Mouse (Mus musculus): Measurements from ENCODE around the gene Ang2. TPM values are rescaled to one million over a fixed set of nuclear protein-coding genes. Genes with fewer than 3 reads are reported as not detected.
"Not testable (repeated sequence)": the region's sequence is repeated elsewhere in the genome, so short reads cannot be mapped to it uniquely, and the experiment has no call there.

The Ang2 gene
- polyA plus RNA-seq, 1 experiment from 2014 or later: not detected

DNA sequence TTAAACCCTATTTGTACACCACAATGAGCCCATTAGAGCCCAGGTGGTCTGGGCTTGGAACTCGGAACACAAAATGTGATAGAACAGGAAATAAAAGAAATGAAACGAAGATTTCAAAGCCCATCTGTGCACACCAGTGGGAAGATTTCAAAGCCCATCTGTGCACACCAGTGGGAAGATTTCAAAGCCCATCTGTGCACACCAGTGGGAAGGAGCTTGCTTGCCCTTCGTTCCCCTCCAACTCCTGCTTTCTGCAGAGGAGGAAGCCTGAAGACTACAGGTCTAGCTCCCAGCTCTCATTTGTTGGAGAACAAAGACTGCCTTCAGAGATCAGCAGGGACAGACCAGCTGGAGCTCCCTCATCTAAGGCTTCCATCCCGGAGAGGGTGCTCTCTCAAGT, 26.0 kb downstream of the Ang2 start:
- 50% methylated on average over 4 of the region's 4 CpGs for WGBS (ENCODE audit: insufficient replicate concordance)
- H3K4me1 ChIP-seq (replicated peaks); H3K27ac ChIP-seq (replicated peaks); H3K9me3 ChIP-seq (replicated peaks); H3K36me3 ChIP-seq (replicated peaks); H3K27me3 ChIP-seq; ATAC-seq (ENCODE audit: insufficient read depth); H3K9ac ChIP-seq; H3K4me2 ChIP-seq; H3K4me3 ChIP-seq (replicated peaks): not testable (repeated sequence)

DNA sequence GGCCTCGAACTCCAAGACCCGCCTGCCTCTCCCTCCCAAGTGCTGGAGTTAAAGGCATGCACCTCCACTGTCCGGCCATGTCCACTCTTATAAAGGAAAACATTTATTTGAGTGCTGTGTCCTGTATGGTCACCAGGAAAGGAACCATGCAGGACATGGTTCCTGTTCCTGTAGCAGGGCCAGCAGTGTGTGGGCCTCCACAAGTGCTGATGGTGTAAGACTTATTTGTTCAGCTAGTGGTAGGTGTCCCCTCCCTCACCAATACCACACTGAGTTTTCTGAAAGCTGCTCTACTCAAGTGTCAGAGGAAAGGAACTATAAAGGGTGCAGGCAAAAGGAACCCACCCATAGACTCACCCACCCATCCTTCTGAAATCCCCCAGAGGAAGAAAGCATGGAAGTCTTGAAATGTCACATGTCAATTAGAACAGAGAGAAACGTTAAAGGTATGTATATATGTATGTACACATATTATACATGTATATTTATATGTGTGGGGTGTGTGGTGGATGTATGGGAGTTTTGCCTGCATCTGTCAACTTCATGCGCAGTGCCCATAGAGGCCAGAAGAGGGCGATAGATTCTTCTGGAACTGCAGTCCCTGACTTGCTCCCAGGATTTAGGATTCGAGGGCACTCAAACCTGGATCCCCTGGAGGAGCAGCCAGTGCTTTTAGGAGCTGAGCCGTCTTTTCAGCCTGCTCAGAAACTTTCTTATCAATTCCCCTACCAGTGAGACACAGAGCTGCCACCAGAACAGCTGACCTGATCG, 26.7 kb downstream of the Ang2 start:
- 31% methylated on average over 9 of the region's 9 CpGs for WGBS (ENCODE audit: insufficient replicate concordance)
- not testable (repeated sequence) for H3K9ac ChIP-seq; H3K9me3 ChIP-seq (replicated peaks); H3K4me1 ChIP-seq (replicated peaks); H3K36me3 ChIP-seq (replicated peaks); H3K27ac ChIP-seq (replicated peaks); H3K4me3 ChIP-seq (replicated peaks); ATAC-seq (ENCODE audit: insufficient read depth); H3K27me3 ChIP-seq; H3K4me2 ChIP-seq

DNA sequence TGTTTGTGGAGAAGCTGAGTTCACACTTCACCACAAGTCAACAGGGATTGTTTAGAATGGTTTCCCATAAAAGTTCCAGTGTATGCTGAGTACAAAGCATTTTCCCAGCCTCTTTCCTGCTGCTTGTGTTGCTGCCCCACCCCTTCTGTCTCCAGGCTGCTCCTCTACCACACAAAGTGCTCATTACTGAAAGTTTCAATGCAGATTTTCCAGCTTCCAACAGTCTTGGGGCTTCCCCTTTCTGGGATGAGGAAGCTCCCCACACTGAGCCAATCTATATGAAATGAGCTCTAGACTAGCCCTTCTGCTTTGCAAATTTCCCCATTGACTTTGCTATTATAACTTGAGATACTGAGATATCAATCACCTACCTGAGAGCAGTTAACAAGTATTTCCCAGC, 32.9 kb downstream of the Ang2 start:
- Histone ChIP-seq H3K9ac (no peak overlapping the region), H3K4me2 (no peak overlapping the region), H3K36me3 (replicated peaks) (no peaks in the 10 kb centered on the region), H3K4me1 (replicated peaks) (peaks cover 8% of the 10 kb centered on the region; the same call in 1 of the 2 replicates), H3K9me3 (replicated peaks) (no peaks in the 10 kb centered on the region), H3K4me3 (replicated peaks) (no peak overlapping the region), H3K27me3 (no peaks in the 10 kb centered on the region), H3K27ac (replicated peaks) (no peak overlapping the region)
- ATAC-seq (ENCODE audit: insufficient read depth): no peak

DNA sequence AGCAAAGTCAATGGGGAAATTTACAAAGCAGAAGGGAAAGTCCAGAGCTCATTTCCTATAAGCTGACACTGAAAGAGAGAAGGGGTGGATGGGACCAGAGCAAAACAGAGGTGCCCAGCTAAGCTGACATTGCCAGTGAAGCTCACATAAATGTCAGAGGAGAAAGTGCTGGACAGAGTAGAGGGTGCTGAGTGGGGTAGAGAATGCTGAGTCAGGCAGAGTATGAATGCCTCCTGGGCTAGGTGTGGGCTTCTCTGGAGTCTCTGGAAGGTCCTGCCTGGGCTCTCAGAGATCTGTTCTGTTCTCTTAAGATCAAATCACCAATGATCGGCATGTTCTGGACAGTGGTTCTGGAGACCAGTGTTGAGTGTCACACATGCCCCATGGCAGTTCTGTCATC, 33.5 kb downstream of the Ang2 start:
- Histone ChIP-seq H3K27me3 (no peaks in the 10 kb centered on the region), H3K9me3 (replicated peaks) (no peaks in the 10 kb centered on the region), H3K4me3 (replicated peaks) (no peak overlapping the region), H3K27ac (replicated peaks) (no peak overlapping the region), H3K4me2 (no peak overlapping the region), H3K36me3 (replicated peaks) (no peaks in the 10 kb centered on the region), H3K4me1 (replicated peaks) (peaks cover 8% of the 10 kb centered on the region; the same call in 1 of the 2 replicates), H3K9ac (no peak overlapping the region)
- WGBS (ENCODE audit: insufficient replicate concordance): 68% methylated on average over 1 of the region's 1 CpGs
- no peak for ATAC-seq (ENCODE audit: insufficient read depth)

DNA sequence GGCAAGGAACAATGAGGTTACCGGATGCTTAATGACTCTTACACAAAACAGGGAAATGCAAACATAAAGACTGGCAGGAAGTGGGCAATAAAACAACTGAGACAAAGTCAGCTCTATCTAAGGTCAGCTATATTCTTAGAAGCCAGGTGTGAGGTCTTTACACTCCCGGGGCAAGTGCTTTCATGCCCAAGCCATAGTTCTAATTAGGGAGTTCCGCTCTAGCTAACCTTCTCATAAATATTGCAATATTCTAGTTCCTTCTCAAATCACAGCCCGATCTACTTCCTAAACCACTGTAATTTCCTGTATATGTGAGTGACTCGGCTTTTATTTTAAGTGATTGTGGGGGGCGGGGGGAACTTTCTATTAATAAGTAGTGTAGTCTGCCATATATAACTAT, 35.6 kb downstream of the Ang2 start:
- not testable (repeated sequence) for H3K4me2 ChIP-seq; H3K27me3 ChIP-seq; ATAC-seq (ENCODE audit: insufficient read depth); H3K4me3 ChIP-seq (replicated peaks); H3K9ac ChIP-seq; H3K36me3 ChIP-seq (replicated peaks); H3K9me3 ChIP-seq (replicated peaks); H3K27ac ChIP-seq (replicated peaks)
- H3K4me1 ChIP-seq (replicated peaks): peaks cover 12% of the 10 kb centered on the region
- 66% methylated on average over 6 of the region's 6 CpGs for WGBS (ENCODE audit: insufficient replicate concordance)

DNA sequence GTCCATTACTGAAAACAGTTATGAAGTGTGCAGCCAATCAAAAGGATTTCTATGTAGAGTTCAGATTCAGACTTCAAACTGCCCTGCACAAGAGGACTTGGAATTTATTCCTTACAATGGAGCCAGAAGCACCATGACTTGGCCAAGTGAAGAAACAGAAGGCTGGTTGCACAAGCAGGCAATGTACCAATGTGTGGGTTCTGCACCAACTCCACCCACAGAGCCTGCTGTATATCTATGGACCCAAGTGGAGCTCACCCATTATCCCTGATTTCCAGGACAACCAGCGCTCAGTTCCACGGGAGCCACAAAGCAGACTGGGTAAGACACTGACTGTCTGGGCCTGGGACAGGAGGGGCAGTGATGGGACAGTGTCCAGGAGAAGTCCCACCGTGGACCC, 37.0 kb downstream of the Ang2 start, which contains the start of gene Rnase2b:
Gene Rnase2b (plus strand): TSS at position 285 of the 400 bp plus-strand sequence.
- H3K9me3 ChIP-seq (replicated peaks); H3K27ac ChIP-seq (replicated peaks); ATAC-seq (ENCODE audit: insufficient read depth); H3K36me3 ChIP-seq (replicated peaks); H3K4me3 ChIP-seq (replicated peaks); H3K9ac ChIP-seq; H3K27me3 ChIP-seq; H3K4me2 ChIP-seq: not testable (repeated sequence)
- peaks cover 17% of the 10 kb centered on the region for H3K4me1 ChIP-seq (replicated peaks)
- 81% methylated on average over 3 of the region's 3 CpGs for WGBS (ENCODE audit: insufficient replicate concordance)

DNA sequence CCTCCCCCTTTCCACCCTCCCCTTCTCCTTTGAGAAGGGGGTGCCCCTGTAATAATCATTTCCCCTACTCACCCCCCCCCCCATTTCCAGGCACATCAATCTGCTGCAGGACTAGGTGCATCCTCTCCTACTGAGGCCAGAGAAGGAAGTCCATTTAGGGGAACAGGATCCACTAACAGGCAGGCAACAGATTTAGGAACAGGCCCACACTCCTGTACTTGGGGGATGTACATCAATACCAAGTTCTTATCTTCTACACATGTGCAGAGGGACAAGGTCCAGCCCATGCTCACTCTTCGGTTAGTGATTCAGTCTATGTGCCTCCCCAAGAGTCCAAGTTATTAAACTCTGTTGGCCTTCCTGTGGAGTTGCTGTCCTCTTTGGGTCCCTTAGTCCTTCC, 41.9 kb downstream of the Ang2 start:
- H3K4me2 ChIP-seq: no peak overlapping the region
- no peak overlapping the region for H3K9ac ChIP-seq
- 58% methylated on average over 1 of the region's 1 CpGs for WGBS (ENCODE audit: insufficient replicate concordance)
- ATAC-seq (ENCODE audit: insufficient read depth): no peak
- H3K27ac ChIP-seq (replicated peaks): no peak overlapping the region
- H3K36me3 ChIP-seq (replicated peaks): no peaks in the 10 kb centered on the region
- H3K27me3 ChIP-seq: no peaks in the 10 kb centered on the region
- H3K4me1 ChIP-seq (replicated peaks): peaks cover 31% of the 10 kb centered on the region
- no peaks in the 10 kb centered on the region for H3K9me3 ChIP-seq (replicated peaks)
- H3K4me3 ChIP-seq (replicated peaks): no peak overlapping the region

DNA sequence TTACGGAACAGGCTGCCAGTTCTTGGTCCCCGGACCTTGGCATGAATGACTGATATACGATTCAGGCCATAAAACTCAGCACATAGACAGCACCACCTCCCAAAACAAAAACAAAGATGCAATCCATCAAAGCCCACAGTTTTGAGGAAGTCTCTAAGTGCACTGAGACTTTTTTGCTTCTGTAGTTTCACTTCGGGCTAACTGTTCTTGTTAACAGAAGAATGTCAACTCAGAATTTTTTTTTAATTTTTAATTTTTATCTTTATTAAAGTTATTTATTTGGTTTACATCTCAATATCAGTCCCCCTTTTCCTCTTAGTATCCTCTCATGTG, 42.2 kb downstream of the Ang2 start:
- 55% methylated on average over 4 of the region's 4 CpGs for WGBS (ENCODE audit: insufficient replicate concordance)
- Histone ChIP-seq H3K27me3 (no peaks in the 10 kb centered on the region), H3K27ac (replicated peaks) (no peak overlapping the region), H3K9me3 (replicated peaks) (no peaks in the 10 kb centered on the region), H3K36me3 (replicated peaks) (no peaks in the 10 kb centered on the region), H3K4me1 (replicated peaks) (peaks cover 35% of the 10 kb centered on the region), H3K4me3 (replicated peaks) (no peak overlapping the region), H3K9ac (no peak overlapping the region), H3K4me2 (no peak overlapping the region)
- ATAC-seq (ENCODE audit: insufficient read depth): no peak

DNA sequence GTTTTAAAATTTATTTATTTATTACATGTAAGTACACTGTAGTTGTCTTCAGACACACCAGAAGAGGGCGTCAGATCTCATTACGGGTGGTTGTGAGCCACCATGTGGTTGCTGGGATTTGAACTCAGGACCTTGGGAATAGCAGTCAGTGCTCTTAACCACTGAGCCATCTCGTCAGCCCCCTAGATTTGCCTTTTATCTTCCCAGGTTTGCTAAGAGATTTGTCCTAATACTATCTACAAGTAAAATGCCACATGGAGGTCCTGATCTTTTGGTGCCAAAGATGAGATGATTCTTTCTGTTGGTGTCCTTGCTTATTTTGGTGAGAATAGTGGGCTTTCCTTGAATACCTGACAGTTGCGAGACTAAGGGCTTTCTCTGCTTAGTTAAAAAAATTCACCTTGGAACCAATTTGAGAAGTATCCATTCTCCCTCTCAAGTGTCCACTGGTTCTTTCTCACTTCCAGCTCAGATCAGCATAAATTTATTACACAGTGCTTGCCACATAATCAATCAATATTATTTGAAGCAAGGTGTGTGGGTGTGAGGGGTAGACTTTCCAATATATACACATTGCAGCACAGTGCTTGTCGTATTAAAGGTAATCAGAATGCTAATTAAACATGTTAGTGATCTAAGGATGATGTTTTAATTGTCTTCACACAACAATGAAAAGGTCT, 42.8 kb downstream of the Ang2 start:
- Histone ChIP-seq H3K9ac (no peak overlapping the region), H3K4me1 (replicated peaks) (peaks cover 39% of the 10 kb centered on the region), H3K4me2 (no peak overlapping the region), H3K27ac (replicated peaks) (no peak overlapping the region), H3K4me3 (replicated peaks) (no peak overlapping the region), H3K9me3 (replicated peaks) (no peaks in the 10 kb centered on the region), H3K27me3 (no peaks in the 10 kb centered on the region), H3K36me3 (replicated peaks) (no peaks in the 10 kb centered on the region)
- WGBS (ENCODE audit: insufficient replicate concordance): 64% methylated on average over 5 of the region's 5 CpGs
- ATAC-seq (ENCODE audit: insufficient read depth): no peak

DNA sequence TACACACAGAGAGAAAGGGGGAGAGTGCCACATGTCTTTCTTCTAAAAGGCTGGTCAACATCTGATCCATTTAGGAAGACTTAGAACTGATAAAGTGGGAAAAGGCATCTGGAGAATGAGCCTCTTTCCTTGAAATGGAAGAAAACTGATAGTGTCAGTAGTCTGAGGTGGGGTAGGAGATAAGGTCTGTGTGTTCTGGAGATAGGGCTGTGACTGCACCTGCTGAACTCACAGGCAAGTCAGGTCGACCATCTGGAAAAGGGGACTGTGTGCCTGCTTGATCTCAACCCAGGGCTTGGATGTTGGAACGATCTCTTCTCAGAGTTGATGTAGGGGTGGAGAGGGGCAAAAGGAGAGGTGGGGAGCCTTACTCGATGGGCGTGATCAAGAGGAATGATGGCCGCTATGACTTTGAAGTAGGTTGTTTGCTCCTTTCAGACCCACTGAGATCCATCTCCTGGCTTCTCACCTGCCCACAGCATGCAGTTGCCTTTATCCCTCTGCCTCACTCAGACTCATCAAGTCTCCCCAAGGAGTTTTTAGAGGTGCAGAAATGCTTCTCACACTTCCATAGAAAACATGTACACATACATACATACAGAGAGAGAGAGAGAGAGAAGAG, 46.6 kb downstream of the Ang2 start:
- peak; percentile 55 for ATAC-seq (ENCODE audit: insufficient read depth)
- Histone ChIP-seq H3K9ac (no peak overlapping the region), H3K36me3 (replicated peaks) (no peaks in the 10 kb centered on the region), H3K27me3 (no peaks in the 10 kb centered on the region), H3K4me2 (peak overlapping the region; percentile 33), H3K9me3 (replicated peaks) (no peaks in the 10 kb centered on the region), H3K4me3 (replicated peaks) (no peak overlapping the region), H3K4me1 (replicated peaks) (peaks cover 72% of the 10 kb centered on the region), H3K27ac (replicated peaks) (peak overlapping the region; percentile 72)
- 40% methylated on average over 5 of the region's 5 CpGs for WGBS (ENCODE audit: insufficient replicate concordance)

DNA sequence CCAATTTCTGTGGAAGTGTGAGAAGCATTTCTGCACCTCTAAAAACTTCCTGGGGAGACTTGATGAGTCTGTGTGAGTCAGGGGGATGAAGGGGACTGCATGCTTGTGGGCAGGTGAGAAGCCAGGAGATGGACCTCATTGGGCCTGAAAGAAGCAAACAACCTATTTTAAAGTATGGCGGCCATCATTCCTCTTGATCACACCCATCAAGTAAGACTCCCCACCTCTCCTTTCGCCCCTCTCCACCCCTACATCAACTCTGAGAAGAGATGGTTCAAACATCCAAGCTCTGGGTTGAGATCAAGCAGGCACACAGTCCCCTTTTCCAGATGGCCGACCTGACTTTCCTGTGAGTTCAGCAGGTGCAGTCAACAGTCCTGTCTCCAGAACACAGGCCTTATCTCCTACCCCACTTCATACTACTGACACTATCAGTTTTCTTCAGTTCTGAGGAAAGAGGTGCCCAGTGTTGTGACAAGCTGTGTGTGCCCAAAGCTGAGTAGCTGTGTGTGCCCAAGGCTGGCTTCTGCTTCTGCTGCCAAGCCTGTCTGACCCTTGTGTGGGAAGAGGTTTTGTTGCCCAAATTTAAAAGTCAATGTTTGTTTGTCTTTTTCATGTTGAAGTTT, 48.6 kb downstream of the Ang2 start:
- Histone ChIP-seq H3K36me3 (replicated peaks) (no peaks in the 10 kb centered on the region), H3K4me2 (peak overlapping the region; percentile 48), H3K9ac (peak overlapping the region; percentile 1; the same call in 1 of the 2 replicates), H3K4me3 (replicated peaks) (no peak overlapping the region), H3K27me3 (no peaks in the 10 kb centered on the region), H3K4me1 (replicated peaks) (peaks cover 87% of the 10 kb centered on the region), H3K9me3 (replicated peaks) (no peaks in the 10 kb centered on the region), H3K27ac (replicated peaks) (peak overlapping the region; percentile 75)
- peak; percentile 86 for ATAC-seq (ENCODE audit: insufficient read depth)
- 60% methylated on average over 3 of the region's 3 CpGs for WGBS (ENCODE audit: insufficient replicate concordance)
